Mouse (Mus musculus): Measurements from ENCODE around the gene Ogn. TPM values are rescaled to one million over a fixed set of nuclear protein-coding genes. Genes with fewer than 3 reads are reported as not detected.

The Ogn gene
- polyA plus RNA-seq, 1 experiment from 2014 or later, result 68.3 TPM

DNA sequence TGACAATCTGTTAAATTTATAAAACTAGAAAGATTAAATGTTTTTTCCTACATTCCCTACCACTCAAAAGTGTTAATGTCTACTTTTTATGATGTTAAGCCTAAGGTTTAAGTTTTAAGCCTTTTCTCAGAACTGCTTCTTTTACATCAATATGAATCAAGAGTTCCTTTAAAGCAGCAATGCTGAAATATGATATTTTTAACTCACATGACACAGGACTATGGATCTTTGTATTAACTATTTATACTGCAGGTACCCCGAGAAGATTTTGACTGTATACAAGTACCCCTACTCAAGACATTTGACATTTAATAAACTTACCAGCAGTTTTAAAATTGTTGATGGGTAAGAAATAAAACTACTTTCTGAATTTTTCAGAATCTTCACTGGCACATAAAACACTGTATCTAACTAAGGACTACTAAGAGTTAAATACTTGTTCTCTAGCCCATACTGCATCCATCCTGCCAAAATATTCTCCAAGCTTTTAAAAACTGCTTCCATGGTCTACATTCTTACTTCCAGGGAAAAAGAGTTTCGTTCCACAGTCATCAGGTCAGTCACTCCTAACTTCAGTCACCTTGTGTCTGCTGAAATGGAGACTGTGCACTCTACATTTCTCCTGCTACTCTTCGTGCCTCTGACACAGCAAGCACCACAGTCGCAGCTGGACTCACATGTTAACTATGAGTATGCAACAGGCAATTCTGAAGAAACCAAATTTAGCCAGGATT is 910 bp downstream of the Ogn start:
- Histone ChIP-seq H3K4me2 (replicated peaks; ENCODE audit: low read depth) (peak overlapping the region; percentile 7), H3K9me3 (ENCODE audit: control insufficient read depth) (no peaks in the 10 kb centered on the region), H3K36me3 (ENCODE audit: control insufficient read depth, insufficient read depth) (no peaks in the 10 kb centered on the region), H3K4me1 (replicated peaks; ENCODE audit: control insufficient read depth, insufficient read depth, low read length) (no peaks in the 10 kb centered on the region), H3K4me3 (ENCODE audit: low read depth, low read length) (peak overlapping the region; percentile 17; the same call in 1 of the 2 replicates), H3K9ac (ENCODE audit: low read depth, low read length) (no peak overlapping the region), H3K27ac (ENCODE audit: low read depth, low read length) (no peak overlapping the region), H3K27me3 (replicated peaks; ENCODE audit: control insufficient read depth, insufficient read depth, low read length) (no peaks in the 10 kb centered on the region)
- WGBS, result 59% methylated on average over 4 of the region's 4 CpGs
- TF ChIP-seq CTCF (IDR thresholded peaks at IDR 0.05; ENCODE audit: low read depth), result no peak
- no peak for ATAC-seq

DNA sequence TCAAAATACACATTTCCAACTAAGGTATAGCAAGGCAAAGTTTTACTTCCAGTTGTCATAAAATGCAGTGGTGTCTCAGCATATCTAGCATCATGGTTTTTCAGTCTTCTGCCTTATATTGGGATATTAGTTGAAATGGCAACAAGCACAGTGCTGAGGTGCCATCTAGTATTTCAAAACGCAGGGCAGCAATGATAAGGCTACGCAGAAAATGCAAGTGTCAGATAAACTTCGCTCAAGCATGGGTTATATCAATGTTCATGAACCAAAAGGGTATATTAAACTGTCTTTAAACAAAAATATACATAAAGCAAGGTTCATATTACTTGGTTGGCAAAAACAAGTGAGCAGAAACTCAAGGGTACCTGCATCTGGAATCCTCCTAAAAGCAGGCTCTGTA is 9.2 kb downstream of the Ogn start:
- Histone ChIP-seq H3K9ac (ENCODE audit: low read depth, low read length) (no peak overlapping the region), H3K9me3 (ENCODE audit: control insufficient read depth) (no peaks in the 10 kb centered on the region), H3K36me3 (ENCODE audit: control insufficient read depth, insufficient read depth) (no peaks in the 10 kb centered on the region), H3K4me2 (replicated peaks; ENCODE audit: low read depth) (no peak overlapping the region), H3K27ac (ENCODE audit: low read depth, low read length) (no peak overlapping the region), H3K27me3 (replicated peaks; ENCODE audit: control insufficient read depth, insufficient read depth, low read length) (no peaks in the 10 kb centered on the region), H3K4me3 (ENCODE audit: low read depth, low read length) (no peak overlapping the region), H3K4me1 (replicated peaks; ENCODE audit: control insufficient read depth, insufficient read depth, low read length) (no peaks in the 10 kb centered on the region)
- WGBS, result 87% methylated on average over 3 of the region's 3 CpGs
- TF ChIP-seq CTCF (IDR thresholded peaks at IDR 0.05; ENCODE audit: low read depth), result no peak
- ATAC-seq, result no peak

DNA sequence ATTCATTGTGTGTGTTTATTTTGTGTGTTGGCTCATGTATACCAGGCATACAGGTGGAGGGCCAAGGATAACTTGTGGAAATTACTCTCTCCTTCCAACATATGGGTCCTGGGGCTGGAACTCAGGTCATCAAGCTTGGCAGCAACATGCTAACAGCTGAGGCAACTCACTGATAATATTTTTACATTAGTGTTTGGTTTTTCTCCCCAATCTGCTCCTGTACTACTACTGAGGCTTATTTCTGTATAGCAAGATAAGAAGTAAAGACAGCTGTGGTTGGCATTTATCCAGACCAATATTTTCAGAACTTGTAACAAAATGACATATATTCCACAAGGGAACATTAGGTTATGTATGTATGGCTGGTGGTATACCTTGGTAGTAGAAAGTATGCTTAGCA is 10.5 kb downstream of the Ogn start:
- H3K9ac ChIP-seq (ENCODE audit: low read depth, low read length), result no peak overlapping the region
- ATAC-seq, result no peak
- H3K4me2 ChIP-seq (replicated peaks; ENCODE audit: low read depth), result no peak overlapping the region
- no peaks in the 10 kb centered on the region for H3K36me3 ChIP-seq (ENCODE audit: control insufficient read depth, insufficient read depth)
- no peak overlapping the region for H3K4me3 ChIP-seq (ENCODE audit: low read depth, low read length)
- TF ChIP-seq CTCF (IDR thresholded peaks at IDR 0.05; ENCODE audit: low read depth), result no peak
- no peak overlapping the region for H3K27ac ChIP-seq (ENCODE audit: low read depth, low read length)
- H3K27me3 ChIP-seq (replicated peaks; ENCODE audit: control insufficient read depth, insufficient read depth, low read length), result no peaks in the 10 kb centered on the region
- H3K9me3 ChIP-seq (ENCODE audit: control insufficient read depth), result no peaks in the 10 kb centered on the region
- H3K4me1 ChIP-seq (replicated peaks; ENCODE audit: control insufficient read depth, insufficient read depth, low read length), result no peaks in the 10 kb centered on the region

DNA sequence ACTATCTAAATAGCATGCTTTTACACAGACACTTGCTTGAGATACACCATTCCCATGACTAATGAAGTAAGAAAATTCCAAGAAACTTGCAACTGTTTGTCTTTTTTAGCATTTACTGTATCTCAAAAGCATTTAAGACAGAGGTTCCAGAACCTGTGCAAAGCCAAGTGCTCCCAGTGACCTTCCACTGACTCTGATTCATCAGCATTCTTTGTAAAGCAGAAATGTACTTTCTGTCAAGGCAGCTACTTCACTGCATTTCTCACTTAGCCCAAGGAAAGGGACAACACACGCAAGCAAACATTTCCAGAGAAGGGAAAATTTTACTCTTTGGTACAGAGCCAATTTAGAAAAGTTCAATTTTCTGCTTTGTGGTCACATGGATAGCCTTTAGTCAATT is 15.4 kb downstream of the Ogn start:
- no peak for ATAC-seq
- H3K4me3 ChIP-seq (ENCODE audit: low read depth, low read length), result no peak overlapping the region

DNA sequence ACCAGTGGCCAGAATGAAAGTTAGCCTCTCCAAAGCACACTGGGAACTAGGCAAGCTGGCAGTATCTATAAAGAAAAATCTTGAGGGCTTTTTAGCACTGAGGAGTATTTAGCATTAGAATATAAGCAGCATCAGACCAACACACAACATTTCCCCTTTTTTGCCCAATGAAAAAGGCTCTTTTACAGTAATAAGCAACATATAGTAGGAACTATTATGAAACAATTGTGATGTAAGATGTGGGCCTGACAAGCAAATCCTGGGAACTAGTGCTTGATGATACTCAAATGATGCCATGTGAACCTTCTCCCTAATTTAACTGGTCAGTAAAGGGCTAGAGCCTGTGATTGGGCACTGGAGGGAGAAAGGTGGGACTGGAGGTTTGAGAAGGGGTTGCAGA is 20.3 kb downstream of the Ogn start:
- no peak for ATAC-seq
- Histone ChIP-seq H3K9ac (ENCODE audit: low read depth, low read length) (no peak overlapping the region), H3K4me3 (ENCODE audit: low read depth, low read length) (no peak overlapping the region), H3K4me1 (replicated peaks; ENCODE audit: control insufficient read depth, insufficient read depth, low read length) (no peaks in the 10 kb centered on the region), H3K9me3 (ENCODE audit: control insufficient read depth) (no peaks in the 10 kb centered on the region), H3K27ac (ENCODE audit: low read depth, low read length) (no peak overlapping the region), H3K4me2 (replicated peaks; ENCODE audit: low read depth) (no peak overlapping the region), H3K36me3 (ENCODE audit: control insufficient read depth, insufficient read depth) (no peaks in the 10 kb centered on the region), H3K27me3 (replicated peaks; ENCODE audit: control insufficient read depth, insufficient read depth, low read length) (no peaks in the 10 kb centered on the region)
- no peak for TF ChIP-seq CTCF (IDR thresholded peaks at IDR 0.05; ENCODE audit: low read depth)

More for the DNA sequence above, 15.4 kb downstream of the Ogn start:
- no peak for TF ChIP-seq CTCF (IDR thresholded peaks at IDR 0.05; ENCODE audit: low read depth)
- Histone ChIP-seq H3K4me2 (replicated peaks; ENCODE audit: low read depth) (no peak overlapping the region), H3K27me3 (replicated peaks; ENCODE audit: control insufficient read depth, insufficient read depth, low read length) (no peaks in the 10 kb centered on the region), H3K9me3 (ENCODE audit: control insufficient read depth) (no peaks in the 10 kb centered on the region), H3K36me3 (ENCODE audit: control insufficient read depth, insufficient read depth) (no peaks in the 10 kb centered on the region), H3K9ac (ENCODE audit: low read depth, low read length) (no peak overlapping the region), H3K27ac (ENCODE audit: low read depth, low read length) (no peak overlapping the region), H3K4me1 (replicated peaks; ENCODE audit: control insufficient read depth, insufficient read depth, low read length) (no peaks in the 10 kb centered on the region)
- 59% methylated on average over 1 of the region's 1 CpGs for WGBS

DNA sequence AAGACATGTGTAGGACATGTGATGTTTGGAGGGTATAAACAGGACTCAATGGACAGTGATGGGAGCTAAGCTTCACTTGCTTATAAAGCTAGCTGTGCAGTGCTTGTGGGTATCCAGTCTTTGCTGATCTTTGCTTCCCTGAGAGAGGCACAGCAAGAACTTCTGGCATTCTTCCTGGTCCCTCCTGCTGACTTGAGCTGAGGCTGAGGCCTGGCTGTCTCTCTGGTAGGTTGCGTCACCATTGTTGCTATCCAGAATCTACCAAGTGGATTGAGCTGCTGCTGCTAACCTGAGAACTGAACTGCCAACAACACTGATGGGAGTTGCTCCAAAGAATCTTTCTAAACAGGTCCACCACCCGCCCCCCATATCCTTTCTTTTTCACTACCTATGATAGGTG is 21.2 kb downstream of the Ogn start:
- Histone ChIP-seq H3K4me2 (replicated peaks; ENCODE audit: low read depth) (no peak overlapping the region), H3K27me3 (replicated peaks; ENCODE audit: control insufficient read depth, insufficient read depth, low read length) (no peaks in the 10 kb centered on the region), H3K9ac (ENCODE audit: low read depth, low read length) (no peak overlapping the region), H3K9me3 (ENCODE audit: control insufficient read depth) (no peaks in the 10 kb centered on the region), H3K4me3 (ENCODE audit: low read depth, low read length) (no peak overlapping the region), H3K36me3 (ENCODE audit: control insufficient read depth, insufficient read depth) (no peaks in the 10 kb centered on the region), H3K4me1 (replicated peaks; ENCODE audit: control insufficient read depth, insufficient read depth, low read length) (no peaks in the 10 kb centered on the region), H3K27ac (ENCODE audit: low read depth, low read length) (no peak overlapping the region)
- ATAC-seq, result no peak
- no peak for TF ChIP-seq CTCF (IDR thresholded peaks at IDR 0.05; ENCODE audit: low read depth)
- WGBS, result 90% methylated on average over 2 of the region's 2 CpGs
